Mouse (Mus musculus) layer of hippocampus, adult 18-20 months (tissue): ENCODE data around the gene Acyp1. TPM values are rescaled to one million over a fixed set of nuclear protein-coding genes. Genes with fewer than 3 reads are reported as not detected.
"Not testable (repeated sequence)": the region's sequence is repeated elsewhere in the genome, so short reads cannot be mapped to it uniquely, and the experiment has no call there.

Experiments used
- DNase-seq, 2 experiments: peaks; one replicate each; pipeline ENCODE4 v3.0.0; 2022; ENCODE audit warnings: low spot score in 2 of 2
- total RNA-seq, 2 experiments: library from RNA; stranded (reverse); gene quantifications; 2 replicates each; pipeline ENCODE4 v1.2.3; 2021

Acyp1 gene
- total RNA-seq, 2 experiments from 2014 or later: 34.4 to 36.0 TPM

DNA sequence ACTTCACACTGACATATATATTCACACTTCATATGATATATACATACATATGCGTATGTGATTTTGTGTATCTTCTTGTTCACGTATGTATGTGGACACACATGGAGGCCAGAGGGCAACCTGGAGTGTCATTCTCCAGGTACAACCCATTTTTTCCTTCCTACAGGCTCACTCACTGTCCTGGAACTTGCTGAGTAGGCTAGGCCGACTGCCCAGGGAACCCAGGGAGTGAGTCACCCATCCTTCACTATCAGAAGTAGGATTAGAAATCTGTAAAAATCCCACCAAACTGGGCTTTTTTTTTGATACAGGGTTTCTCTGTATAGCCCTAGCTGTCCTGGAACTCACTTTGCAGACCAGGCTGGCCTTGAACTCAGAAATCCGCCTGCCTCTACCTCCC, 3.2 kb downstream of the Acyp1 start:
- DNase-seq: no peak

DNA sequence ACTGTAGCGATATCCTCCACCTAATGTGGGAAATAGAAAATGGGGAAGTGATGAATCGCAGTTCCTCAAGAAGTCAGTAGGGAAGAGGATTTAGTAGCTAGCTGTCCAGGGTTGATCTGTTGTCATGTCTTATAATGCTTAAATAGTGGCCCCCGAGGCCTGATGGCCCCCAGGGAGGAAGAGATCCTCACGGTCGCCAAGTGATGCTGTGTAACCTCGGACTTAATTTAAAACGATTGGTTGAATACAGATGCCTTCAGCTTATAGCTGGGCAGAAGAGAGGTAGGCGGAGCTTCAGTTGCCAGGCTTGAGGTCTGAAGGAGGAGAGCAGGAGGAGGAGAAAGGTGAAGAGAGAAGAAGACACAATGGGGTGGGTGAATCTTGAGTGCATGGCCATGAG, 3.9 kb downstream of the Acyp1 start:
- DNase-seq: no peak

DNA sequence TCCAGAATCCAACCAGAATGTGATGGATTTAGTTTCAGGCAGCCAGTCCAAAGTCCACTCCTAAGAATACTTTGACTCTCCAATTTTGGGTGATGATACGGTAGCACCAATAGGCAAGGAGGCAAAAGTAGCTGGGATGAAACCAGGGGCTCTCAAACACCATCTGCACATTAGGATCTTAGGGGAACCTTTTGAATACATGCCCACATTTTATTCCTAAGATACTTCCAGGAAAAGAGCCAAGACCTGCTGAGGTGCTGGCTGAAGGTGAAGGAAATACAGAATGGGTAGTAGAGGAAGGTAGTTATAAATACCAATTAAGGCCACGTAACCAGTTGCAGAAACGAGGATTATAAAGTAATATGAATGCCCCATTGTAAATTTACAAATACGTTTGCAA, 6.5 kb downstream of the Acyp1 start:
- not testable (repeated sequence) for DNase-seq

DNA sequence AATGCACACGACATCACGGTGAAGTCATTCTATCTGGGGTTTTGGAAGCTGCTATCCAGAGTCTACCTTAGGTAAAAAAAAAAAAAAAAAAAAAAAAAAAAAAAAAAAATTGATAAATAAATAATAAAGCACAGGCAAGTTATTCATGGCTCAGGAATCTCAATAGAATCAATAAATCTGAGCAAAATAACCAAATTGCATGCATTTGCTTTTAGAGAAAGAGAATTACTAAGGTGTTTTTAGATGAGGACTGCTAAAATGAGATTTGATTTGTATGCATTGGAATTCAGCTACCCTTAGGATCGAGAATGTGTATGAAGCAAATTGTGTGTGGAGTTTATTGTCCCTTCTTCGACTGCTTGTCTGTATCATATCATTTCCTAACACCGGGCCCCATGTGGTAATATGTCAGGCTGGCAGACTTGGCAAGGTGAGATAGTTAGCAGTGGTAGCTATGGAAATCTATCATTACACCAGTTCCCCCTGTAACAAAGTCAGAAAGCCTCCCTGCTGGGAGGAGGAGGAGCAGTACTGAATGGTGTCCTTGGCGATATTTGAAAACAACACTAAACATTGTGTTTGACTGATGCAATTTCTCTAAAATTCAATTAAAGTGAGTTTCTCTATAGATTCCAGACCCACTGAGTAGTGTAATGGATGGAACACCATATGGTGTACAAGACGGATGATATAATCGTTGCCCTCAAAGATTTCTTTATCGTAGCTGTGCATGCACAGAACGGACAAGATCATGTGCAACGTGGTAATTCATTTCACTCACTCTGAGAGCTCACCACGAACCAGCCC, 7.2 kb downstream of the Acyp1 start:
- peak in 1 of 2 experiments; percentile 34 for DNase-seq

DNA sequence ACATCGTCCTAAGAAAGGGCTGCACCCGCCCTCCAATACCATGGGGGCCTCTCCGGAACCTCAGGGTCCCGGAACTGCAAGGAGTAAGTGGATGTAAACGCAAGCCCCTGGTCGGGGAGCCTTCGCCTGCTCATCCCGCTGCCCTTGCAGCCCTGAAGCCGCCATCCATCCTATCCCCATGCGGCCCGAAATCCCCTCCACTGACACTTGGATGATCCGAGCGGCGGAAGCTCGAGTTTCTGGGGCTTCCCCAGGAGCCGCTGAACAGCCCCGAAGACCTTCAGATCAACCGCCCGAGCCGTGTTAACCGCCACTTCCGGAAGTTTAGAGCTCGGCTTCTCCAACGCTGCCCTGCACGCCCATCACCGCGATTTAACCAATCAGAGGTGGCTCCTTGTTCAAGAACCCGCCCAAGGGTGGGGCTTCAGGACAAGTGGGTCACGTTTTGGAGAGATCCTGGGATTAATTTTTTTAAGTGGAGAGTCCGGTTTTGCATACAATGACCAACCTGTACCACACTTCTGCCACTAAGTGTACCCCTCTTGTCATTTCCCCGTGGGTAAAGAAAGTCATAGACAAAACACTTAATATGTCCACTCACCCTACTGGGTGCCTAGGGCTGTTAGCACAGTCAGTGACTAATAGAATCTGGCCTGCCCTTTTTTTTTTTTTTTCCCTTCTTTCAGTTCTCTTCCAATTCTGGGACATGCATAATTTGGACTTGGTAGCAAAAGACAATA, 8.0 kb downstream of the Acyp1 start:
- peak; percentile 94 to 99 for DNase-seq

DNA sequence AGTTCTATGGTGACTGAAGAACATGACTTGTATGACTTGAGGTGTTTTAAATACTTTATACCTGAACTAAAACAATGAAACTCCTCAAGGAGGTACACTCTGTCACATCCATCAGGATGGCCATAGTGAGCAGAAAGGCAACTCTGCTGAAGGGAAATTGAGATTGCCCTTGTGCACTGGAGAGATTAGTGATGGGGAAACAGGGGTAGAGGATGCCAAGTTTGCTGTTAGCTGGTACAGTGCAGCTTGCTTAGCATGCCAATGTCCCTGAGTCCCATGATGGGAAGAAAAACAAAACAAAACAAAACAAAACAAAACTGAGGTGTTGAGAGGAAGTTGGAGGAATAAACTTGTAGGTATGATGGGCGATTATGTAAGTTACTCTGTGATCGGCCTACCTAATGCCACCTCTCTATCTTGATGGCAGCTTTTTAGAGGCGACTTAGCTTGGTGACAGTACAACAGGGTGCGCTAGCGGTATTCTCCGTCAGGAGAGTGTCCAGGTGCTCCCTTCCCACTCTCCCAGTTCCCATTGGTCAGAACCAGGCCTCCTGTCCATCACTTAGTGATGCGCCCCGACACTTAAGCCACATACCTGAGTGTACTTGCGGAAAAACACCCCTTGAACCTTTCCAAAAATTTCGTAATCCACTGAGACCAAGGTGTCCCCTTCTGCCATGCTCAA, 8.7 kb downstream of the Acyp1 start:
- peak in 1 of 2 experiments; percentile 18 for DNase-seq

DNA sequence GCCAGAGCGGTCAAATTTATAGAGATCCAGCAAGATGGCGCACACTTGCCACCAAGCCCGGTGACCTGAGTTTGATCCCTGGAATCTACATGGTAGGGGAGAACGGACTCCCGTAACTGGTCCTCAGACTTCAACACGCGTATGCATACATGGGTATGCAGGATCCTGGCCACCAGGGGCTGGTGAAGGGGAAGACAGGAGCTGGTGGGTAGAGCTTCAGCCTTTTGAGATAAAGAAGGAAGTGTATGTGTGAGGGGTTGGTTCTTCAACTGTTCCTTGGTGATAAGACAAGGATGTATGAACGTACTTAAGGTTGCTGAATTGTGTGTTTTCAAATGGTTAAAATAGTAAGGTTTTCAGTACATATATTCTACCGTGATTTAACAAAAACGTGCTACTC, 9.3 kb downstream of the Acyp1 start:
- no peak for DNase-seq

DNA sequence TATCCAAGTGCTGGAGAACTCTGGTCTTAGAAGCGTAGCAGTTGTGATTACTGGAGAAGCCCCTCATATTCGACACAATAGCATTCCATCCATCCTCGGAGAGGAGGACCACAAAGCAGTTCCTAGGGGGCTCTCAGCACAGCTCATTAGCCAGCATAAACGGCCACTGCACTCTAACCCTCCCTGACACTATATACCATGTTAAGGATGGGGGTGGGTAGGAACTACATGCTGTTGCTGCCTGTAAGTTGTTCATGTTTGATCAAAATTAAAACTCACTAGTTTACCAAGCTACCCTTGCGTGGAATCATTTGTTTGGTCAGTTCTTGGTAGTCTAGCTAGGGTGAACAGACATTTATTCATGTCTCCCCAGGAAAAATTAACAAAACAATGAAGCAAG, 12.0 kb downstream of the Acyp1 start:
- DNase-seq: no peak

DNA sequence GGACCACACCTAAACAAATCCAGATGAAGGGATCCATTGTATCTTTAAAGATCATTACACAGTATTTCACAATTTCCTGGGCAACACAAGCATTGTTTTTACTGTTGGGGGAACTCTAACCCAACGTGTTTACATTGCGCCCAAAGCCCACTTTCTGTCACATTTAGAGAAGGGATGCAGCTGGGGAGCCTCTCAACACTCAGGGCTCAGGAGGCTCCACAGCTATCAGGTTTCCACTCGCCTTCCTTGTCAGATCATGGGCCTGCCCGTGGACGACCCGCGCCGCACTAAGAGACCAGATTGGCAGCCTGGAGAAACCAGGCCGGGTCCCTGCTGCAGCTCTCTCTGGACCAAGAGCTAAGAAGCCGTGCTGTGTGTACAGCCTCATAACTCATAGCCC, 14.7 kb downstream of the Acyp1 start:
- DNase-seq: no peak

DNA sequence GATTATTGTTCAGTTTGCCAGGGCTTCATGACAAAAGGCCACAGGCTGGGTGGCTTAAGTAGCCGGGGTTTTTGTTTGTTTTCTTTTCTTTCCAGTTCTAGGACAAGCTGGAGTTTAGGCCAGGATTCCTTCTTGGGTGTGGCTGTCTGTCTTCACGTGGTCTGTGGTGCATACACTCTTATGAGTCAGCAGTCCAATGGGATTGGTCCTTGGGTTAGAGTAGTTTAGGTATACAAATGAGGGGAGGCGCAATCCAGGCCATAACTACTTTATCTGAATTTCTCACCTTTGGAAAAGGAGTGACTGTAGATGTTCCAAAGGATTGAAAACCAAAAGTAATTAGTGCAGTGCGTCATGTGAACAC, 16.4 kb downstream of the Acyp1 start:
- DNase-seq: no peak

DNA sequence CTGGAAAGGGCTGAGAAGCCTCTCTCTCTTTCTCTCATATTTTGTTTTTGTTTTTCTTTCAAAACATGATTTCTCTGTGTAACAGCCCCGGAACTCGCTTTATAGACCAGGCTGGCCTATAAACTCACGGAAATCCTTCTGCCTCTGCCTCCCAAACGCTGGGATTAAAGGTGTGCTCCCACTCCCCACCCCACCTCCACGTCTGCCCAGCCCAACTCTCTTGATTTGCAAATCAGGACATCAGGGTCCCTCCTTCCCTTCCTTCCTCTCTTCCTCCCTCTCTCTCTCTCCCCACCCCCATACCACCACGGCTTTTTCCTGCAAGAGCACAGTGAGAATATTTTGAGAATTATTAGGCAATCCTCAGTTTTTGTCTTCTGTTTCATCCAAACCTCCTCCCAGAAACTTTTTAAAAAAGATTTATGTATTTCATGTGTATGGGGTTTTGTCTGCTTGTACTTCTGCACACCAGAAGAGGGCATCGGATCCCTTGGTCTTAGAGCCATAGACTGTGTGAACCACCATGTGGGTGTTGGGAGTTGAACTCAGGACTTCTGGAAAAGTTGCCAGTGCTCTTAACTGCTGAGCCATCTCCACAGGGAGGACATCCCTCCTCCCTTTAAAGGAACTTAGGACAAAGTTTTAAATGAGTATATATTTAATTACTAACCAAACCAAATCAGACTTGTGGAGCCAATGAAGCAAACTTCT, 17.0 kb downstream of the Acyp1 start:
- DNase-seq: no peak

DNA sequence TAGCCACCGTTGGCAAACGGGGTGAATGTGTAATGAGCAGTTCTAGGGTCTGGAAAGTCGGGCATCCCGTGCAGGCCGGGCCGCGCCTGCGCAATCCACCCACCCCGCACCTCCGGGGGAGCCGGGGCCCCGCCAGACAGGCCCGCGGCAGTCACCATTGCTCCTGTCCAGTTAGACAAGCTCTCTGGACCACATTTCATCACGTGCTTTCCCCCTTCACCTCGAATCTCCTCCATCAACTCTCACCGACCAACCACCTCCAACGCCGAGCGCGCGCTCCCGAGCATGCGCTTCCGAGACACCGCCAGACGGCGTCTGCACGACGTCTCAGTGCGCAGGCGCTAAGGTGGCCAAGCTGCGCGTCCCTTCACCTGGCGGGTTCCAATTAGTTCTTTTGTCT, 17.9 kb downstream of the Acyp1 start, which contains the start of gene Mlh3:
Gene Mlh3, minus strand, starts transcription at position 281 of the 400 bp plus-strand sequence.
- DNase-seq: peak; percentile 79 to 89

DNA sequence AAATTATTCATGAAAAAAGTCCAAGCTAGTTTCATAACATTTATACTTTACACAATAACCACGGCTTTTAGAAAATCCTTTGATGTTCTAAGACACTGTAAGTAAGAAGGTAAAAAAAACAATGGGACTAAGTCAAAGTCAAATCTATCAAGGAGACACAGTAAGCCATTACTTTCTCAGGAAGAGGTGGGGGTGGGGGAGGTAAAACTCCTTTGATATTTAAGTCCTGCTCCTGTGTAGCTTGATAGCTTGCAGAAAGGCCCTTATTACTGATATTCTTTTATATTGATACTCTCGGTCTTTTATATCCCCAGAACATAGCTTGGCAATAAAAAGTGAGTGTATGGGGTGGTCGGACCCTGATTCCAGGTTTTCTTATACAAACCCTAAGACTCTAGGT, 18.4 kb downstream of the Acyp1 start:
- peak in 1 of 2 experiments; percentile 9 for DNase-seq

DNA sequence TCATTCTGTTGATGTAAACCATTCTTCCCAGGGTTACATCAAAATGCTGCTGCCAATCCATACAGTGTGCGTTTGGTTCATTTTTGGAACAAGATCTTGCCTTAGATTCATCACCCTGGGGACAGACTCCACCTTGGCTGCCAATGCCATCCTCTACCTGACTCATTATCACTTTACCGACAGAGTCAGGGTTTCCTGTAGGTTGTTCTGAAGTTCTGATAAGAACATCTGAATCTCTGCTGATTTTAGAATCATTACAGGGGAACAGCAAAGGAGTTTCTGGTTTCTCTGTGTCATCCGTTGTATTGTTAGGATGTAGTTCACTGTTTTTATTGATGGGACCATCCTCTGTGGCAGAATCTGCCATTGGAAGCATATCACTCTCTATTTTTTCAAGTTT, 22.0 kb downstream of the Acyp1 start:
- DNase-seq: no peak

DNA sequence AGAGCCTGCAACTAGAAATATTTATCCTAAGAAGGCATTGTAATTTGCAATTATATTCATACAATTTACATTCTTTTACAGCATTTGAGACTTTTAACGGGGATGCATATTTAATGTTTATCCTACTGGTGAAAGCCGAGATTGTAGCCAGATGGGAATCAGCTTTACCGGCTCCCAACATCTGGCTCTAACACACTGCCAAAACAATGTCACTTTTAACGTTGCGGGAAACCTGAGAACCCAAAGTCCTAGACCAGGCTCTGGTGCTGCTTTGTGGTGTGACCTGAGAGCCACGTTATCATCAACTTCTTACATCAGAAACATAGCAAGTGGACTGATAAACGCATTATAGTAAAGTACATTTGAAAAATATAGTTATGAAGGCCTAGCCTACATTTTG, 23.3 kb downstream of the Acyp1 start:
- DNase-seq: no peak

DNA sequence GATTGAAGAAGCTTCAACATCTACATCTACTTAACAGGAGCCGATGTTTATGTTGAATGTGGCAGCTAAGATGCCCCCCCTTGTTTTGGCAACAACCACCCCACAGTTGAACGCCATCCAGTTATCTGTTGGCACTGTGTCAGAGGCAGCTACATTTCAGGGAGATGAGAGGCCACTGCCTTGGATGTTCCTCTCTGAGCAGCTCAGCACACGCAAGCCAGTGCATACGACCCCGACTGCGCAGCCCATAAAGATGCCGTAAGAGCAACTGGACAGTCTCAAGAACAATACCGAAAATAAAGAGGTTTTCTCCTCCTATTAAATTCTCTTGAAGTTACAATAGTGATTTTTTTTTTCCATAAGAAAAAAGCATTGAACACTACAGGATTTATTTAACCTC, 23.7 kb downstream of the Acyp1 start:
- DNase-seq: no peak

DNA sequence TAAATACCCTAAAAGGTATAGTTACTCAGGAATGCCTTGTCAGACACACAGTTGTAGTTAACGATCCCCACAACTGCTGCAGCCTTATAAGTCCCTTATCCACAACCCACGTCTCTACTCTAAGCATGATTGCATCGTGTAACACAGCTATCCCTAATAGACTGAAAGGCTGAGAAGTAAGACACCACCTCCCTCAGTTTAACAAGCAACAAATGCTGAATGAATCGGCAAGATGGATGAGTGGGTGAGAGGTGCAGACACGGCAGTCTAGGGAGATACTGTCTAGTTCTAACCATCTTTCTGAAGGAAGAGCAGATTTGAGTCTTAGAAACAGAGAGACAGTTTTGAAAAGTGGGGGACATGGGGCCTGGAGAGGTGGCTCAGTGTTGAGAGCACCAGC, 25.0 kb downstream of the Acyp1 start:
- DNase-seq: peak in 1 of 2 experiments; percentile 41

DNA sequence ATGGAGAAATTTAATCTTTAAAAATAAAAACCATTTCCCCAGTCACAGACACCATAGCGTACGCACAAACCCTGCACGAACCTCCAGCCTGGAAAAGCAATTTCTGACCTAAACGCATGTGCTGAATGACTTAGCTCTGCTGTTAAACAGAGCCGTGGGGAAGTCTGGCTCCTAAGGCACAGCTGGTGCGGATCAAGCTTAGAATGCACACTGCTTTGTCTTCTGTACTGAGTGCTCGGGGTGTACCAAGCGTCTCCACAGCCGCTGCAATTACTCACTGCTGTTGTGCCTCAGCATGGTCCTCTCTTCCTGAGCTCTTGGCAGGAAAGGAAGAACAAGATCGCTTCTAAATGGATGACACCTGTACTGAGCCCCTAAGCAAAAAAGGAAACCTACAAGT, 25.7 kb downstream of the Acyp1 start:
- peak in 1 of 2 experiments; percentile 27 for DNase-seq

DNA sequence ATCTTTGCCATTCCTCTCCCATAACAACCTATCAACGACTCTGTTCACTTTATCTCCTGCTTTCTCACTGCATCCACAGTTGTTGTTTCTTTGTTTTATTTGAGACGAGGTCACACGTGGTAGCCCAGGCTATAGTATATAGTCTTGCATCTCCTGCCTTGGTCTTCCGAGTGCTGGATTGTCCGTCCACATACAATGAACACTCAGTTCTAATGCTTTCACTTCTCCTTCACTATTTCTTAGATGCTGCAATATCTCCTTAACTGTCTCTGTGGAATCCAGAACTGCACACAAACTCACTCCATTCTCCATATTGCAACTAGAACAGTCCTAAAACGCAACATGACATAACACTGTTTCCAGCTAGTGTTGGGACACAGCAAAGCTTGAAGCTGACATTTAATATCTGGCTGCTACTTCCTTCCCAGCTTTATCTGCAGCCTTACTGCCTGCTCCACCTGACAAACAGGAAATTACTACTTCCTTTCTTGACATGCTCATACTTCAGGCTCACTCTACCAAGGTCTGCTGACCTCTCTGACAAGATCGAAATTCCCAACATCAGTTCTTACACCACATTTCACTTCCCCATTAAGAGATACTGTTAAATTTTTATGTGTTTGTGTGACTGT, 31.1 kb downstream of the Acyp1 start:
- DNase-seq: no peak

DNA sequence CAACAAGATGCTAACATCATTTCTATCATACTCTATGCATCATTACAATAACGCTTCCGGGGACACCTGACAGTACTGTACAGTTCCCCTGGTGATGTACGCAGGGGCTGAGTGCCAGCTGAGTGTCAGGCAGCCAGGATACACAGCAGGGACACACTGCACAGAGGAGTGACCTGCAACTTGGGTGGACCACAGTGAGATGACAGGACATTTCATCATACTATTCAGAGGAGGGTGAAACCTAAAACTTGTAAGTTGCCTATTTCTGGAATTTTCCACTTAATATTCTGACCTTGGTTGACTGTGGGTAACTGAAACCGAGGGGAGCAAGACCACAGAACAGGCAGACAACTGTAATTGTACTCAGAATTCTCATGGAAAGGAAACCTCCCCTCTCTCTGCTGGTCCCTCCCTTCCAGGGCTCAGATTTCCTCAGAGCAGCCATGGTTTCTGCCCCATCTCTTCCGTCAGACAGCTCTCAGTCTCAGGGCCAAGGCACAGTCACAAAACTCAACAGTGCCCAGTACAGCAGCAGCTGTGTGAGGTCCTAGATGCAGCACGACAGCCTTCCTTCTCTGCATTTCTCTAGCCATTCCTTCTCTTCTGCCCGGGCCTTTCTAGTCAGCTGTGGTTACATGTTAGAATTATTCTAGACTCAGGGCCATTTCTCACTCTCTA, 32.0 kb downstream of the Acyp1 start:
- DNase-seq: no peak
